Mouse (Mus musculus): ENCODE results near the gene Nedd4. TPM values are rescaled to one million over a fixed set of nuclear protein-coding genes. Genes with fewer than 3 reads are reported as not detected.

Gene Nedd4
- polyA plus RNA-seq (2015; fragmentation: Nextera tagmentation; extraction: Ambion mirVana) = 433 and 447 TPM in 2 replicates

DNA sequence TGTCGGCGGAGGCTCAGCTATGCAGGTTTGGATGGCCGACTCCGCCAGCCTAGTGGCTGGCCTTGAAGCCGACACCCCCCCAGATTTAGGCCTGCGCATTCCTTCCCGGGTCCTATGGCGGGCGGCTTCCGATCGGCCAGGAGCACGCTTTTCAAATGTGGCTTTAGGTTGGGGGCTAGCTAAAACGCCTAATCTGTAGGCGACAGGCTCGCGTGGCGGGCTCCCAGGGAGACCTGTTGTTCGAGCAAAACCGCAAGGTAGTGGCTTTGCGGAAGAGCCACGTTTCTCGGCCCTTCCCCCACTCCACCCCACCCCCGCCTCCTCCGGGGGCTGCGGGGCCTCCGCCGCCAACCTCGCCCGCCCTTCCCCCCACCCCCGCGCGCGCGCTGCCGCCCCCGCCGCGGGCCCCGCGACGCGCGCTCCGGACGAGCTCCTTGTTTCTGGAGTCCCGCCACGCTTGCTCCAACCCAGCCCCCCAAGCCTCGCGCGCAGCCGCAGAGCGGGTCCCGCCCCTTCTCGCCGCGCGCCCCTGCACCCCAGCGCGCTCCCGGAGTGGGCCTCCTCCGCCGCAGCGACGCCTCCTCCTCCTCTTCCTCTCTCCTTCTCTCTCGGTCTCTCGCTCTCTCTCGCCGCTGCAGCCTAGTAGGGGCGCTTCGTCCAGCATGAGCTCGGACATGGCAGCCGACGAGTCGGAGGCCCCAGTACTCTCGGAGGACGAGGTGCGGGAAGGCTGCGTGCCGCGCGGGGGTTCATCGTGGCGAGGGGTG lies at the start of gene Nedd4:
Gene Nedd4 (plus strand): TSS at position 452 of the 767 bp plus-strand sequence.
- H3K27ac ChIP-seq (replicated peaks) = peak within 1 kb of the TSS; percentile 99
- H3K27me3 ChIP-seq = no peaks in the 10 kb centered on the region
- peak within 1 kb of the TSS; percentile 66 for H3K4me2 ChIP-seq (replicated peaks)
- H3K36me3 ChIP-seq = peaks cover 13% of the 10 kb centered on the region; the same call in 1 of the 2 replicates
- peak; percentile 86 for ATAC-seq (replicated peaks)
- WGBS = under 1% methylated on average over 83 of the region's 83 CpGs
- H3K9me3 ChIP-seq = no peaks in the 10 kb centered on the region
- H3K4me3 ChIP-seq = peak within 1 kb of the TSS; percentile 99
- H3K9ac ChIP-seq (replicated peaks) = peak within 1 kb of the TSS; percentile 100
- H3K4me1 ChIP-seq = peaks cover 40% of the 10 kb centered on the region

DNA sequence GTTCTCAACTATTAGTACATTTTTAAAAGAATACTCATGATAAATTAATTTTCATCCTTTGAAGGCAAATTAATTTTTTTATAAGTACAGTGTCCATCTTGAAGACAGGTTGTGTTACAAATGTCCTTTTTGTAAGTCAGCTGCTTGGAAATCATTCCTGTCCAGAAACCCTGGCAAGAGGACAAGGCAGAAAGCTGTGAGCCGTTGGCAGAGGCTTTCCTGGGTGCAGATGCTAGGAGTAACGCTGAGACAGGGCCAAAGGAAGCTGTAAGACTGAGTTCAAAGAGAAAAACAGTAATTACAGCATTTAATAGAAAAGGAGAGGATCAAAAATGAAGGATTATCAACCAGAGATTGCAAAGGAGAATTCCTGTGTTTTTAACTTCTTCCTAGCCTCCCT lies 48.3 kb upstream of the Nedd4 start:
- no peak overlapping the region for H3K4me2 ChIP-seq (replicated peaks)
- H3K4me3 ChIP-seq = no peak overlapping the region
- no peaks in the 10 kb centered on the region for H3K9me3 ChIP-seq
- H3K4me1 ChIP-seq = peaks cover 5% of the 10 kb centered on the region
- WGBS = 20% methylated on average over 2 of the region's 2 CpGs
- ATAC-seq (replicated peaks) = no peak
- H3K27me3 ChIP-seq = no peaks in the 10 kb centered on the region
- peaks cover 33% of the 10 kb centered on the region for H3K36me3 ChIP-seq
- H3K9ac ChIP-seq (replicated peaks) = no peak overlapping the region
- H3K27ac ChIP-seq (replicated peaks) = no peak overlapping the region

DNA sequence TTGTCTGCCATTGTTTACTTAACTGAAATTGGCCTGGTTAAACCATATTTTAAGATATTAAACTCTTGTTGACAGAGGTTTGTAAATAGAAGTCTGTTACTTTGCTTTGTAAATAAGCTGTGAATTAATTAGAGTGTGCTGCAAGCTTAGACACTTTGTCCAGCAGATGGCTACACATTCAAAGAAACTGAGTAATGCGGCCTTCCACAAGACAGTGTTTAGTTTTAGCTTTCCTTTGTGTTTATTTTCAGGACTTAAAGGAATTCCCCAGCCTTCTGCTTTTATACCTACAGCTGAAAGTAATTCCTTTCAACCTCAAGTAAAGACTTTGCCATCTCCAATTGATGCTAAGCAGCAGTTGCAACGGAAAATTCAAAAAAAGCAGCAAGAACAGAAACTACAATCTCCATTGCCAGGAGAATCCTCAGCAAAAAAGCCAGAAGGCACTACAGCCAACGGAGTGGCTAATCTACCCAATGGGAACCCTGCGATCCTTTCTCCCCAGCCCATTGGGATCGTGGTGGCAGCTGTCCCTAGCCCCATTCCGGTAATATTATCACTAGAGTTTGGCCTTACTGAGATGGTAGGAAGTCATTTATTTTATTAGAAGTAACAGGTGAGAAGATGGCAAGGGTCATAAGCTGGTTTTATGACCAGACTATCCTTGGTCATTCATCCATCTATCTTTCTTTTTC lies 47.2 kb upstream of the Nedd4 start:
- no peaks in the 10 kb centered on the region for H3K9me3 ChIP-seq
- peak overlapping the region; percentile 49 for H3K27ac ChIP-seq (replicated peaks)
- 54% methylated on average over 6 of the region's 6 CpGs for WGBS
- no peak overlapping the region for H3K4me3 ChIP-seq
- no peak overlapping the region for H3K9ac ChIP-seq (replicated peaks)
- H3K36me3 ChIP-seq = peaks cover 43% of the 10 kb centered on the region
- ATAC-seq (replicated peaks) = no peak
- H3K4me2 ChIP-seq (replicated peaks) = no peak overlapping the region
- H3K27me3 ChIP-seq = no peaks in the 10 kb centered on the region
- H3K4me1 ChIP-seq = peaks cover 5% of the 10 kb centered on the region

- no peaks in the 10 kb centered on the region for H3K27me3 ChIP-seq
- WGBS = 86% methylated on average over 3 of the region's 3 CpGs
- no peak overlapping the region for H3K9ac ChIP-seq (replicated peaks)
- H3K4me3 ChIP-seq = no peak overlapping the region
- H3K4me1 ChIP-seq = peaks cover 5% of the 10 kb centered on the region
- H3K9me3 ChIP-seq = no peaks in the 10 kb centered on the region
- H3K36me3 ChIP-seq = peaks cover 35% of the 10 kb centered on the region
- no peak for ATAC-seq (replicated peaks)
- H3K4me2 ChIP-seq (replicated peaks) = no peak overlapping the region
- no peak overlapping the region for H3K27ac ChIP-seq (replicated peaks)
Measured at GRCm38 (mm10) chr9:72618037-72618436, 44.1 kb upstream of the Nedd4 start.

DNA sequence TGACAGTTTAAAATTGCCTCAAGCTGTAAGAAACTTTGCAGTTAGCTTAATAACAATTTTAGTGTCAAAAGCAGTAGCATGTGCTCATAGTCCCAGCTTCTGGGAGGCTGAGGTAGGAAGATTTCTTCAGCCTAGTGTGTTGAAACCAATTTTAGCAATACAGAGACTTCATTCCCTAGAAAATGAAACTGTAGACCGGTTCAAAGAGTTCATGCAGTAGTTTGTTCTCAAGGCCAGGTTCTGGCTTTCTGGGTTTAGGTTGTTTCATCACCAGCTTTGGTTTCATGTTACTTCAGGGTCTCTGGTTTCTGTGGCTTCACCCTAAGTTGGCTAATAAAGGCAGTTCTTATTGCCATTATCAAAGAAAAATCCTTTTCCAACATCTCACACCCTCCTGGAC lies 38.5 kb upstream of the Nedd4 start:
- no peak overlapping the region for H3K4me3 ChIP-seq
- ATAC-seq (replicated peaks) = no peak
- no peaks in the 10 kb centered on the region for H3K27me3 ChIP-seq
- H3K27ac ChIP-seq (replicated peaks) = no peak overlapping the region
- 94% methylated on average over 1 of the region's 1 CpGs for WGBS
- H3K9me3 ChIP-seq = no peaks in the 10 kb centered on the region
- peaks cover 11% of the 10 kb centered on the region for H3K4me1 ChIP-seq
- H3K4me2 ChIP-seq (replicated peaks) = no peak overlapping the region
- H3K36me3 ChIP-seq = peaks cover 13% of the 10 kb centered on the region
- no peak overlapping the region for H3K9ac ChIP-seq (replicated peaks)

DNA sequence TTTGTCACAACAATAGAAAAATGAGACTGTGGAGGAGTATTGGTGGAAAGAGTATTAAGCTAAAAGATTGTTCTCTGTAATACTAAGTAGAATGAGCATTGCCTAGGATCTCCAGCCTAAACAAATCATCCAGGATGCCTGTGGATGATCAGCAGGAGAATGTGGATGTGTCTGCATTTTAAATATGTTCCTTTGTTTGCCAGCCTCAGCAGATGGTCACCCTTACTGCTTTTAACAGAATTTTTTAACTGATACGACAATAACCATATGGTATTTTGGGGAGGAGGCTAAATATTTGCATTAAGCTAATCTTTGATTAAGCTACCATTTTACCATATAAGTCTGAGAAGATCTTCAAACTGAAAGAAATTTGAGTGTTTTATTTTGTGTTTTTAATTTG lies 34.5 kb upstream of the Nedd4 start:
- Histone ChIP-seq H3K4me1 (peaks cover 14% of the 10 kb centered on the region), H3K9me3 (no peaks in the 10 kb centered on the region), H3K27me3 (no peaks in the 10 kb centered on the region), H3K36me3 (no peaks in the 10 kb centered on the region), H3K4me3 (no peak overlapping the region), H3K27ac (replicated peaks) (no peak overlapping the region), H3K4me2 (replicated peaks) (no peak overlapping the region), H3K9ac (replicated peaks) (no peak overlapping the region)
- WGBS = 35% methylated on average over 1 of the region's 1 CpGs
- ATAC-seq (replicated peaks) = peak; percentile 38; the same call in 1 of the 2 replicates

DNA sequence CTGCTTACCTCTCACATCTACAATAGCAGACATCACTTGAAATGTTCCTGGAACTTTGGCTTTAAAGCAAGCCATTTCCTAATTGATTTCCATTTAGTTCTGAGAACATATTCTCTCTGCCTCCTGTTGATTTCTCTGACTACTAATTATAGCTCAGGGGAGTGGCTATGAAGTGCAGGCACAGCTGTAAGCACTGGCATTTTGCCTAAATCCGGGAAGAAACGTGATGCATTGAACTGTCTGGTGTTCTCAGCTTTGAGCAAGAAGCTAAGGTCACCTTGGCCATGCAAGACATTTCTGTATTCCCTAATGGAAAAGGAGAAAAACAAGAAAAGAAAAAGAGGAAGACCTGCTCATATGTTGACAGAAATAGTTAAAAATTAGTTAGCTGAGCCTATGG lies 33.6 kb upstream of the Nedd4 start:
- Histone ChIP-seq H3K27me3 (no peaks in the 10 kb centered on the region), H3K36me3 (no peaks in the 10 kb centered on the region), H3K4me2 (replicated peaks) (no peak overlapping the region), H3K27ac (replicated peaks) (peak overlapping the region; percentile 43; the same call in 1 of the 2 replicates), H3K4me1 (peaks cover 14% of the 10 kb centered on the region), H3K4me3 (no peak overlapping the region), H3K9me3 (no peaks in the 10 kb centered on the region), H3K9ac (replicated peaks) (no peak overlapping the region)
- no peak; the same call in 1 of the 2 replicates for ATAC-seq (replicated peaks)
- 5% methylated on average over 2 of the region's 2 CpGs for WGBS

GRCm38 (mm10) chr9:72632198-72632597 lies 29.9 kb upstream of the Nedd4 start:
- WGBS = 91% methylated on average over 1 of the region's 1 CpGs
- H3K27ac ChIP-seq (replicated peaks) = no peak overlapping the region
- H3K9ac ChIP-seq (replicated peaks) = no peak overlapping the region
- H3K9me3 ChIP-seq = no peaks in the 10 kb centered on the region
- H3K4me3 ChIP-seq = no peak overlapping the region
- no peak overlapping the region for H3K4me2 ChIP-seq (replicated peaks)
- no peak for ATAC-seq (replicated peaks)
- H3K36me3 ChIP-seq = no peaks in the 10 kb centered on the region
- no peaks in the 10 kb centered on the region for H3K27me3 ChIP-seq
- peaks cover 14% of the 10 kb centered on the region for H3K4me1 ChIP-seq

- peaks cover 13% of the 10 kb centered on the region for H3K4me1 ChIP-seq
- no peaks in the 10 kb centered on the region for H3K27me3 ChIP-seq
- no peak overlapping the region for H3K27ac ChIP-seq (replicated peaks)
- no peak overlapping the region for H3K4me3 ChIP-seq
- no peaks in the 10 kb centered on the region for H3K36me3 ChIP-seq
- H3K4me2 ChIP-seq (replicated peaks) = no peak overlapping the region
- no peak overlapping the region for H3K9ac ChIP-seq (replicated peaks)
- ATAC-seq (replicated peaks) = no peak
- no peaks in the 10 kb centered on the region for H3K9me3 ChIP-seq
Measured at GRCm38 (mm10) chr9:72635134-72635533, 27.0 kb upstream of the Nedd4 start.

DNA sequence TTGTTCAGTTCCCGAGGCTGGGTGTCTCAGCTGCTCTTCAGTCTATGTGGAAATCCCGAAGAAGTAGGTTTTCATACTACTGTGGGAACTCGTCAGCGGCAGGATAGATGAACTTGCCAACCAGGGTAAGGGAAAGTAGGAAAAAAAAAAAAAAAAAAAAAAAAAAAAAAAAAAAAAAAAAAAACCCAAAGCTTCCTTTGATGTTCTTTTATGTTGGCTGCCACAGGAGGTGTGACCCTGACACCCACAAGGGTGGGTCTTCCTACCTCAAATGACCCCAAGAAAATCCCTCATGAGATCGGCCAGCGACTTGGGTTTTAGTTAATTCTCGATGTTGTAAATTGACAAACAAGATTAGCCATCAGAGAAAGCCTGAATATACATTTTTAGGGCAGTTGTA lies 25.6 kb upstream of the Nedd4 start:
- Histone ChIP-seq H3K9me3 (no peaks in the 10 kb centered on the region), H3K4me2 (replicated peaks) (no peak overlapping the region), H3K27ac (replicated peaks) (no peak overlapping the region), H3K27me3 (no peaks in the 10 kb centered on the region), H3K4me1 (peaks cover 26% of the 10 kb centered on the region), H3K4me3 (no peak overlapping the region), H3K9ac (replicated peaks) (no peak overlapping the region), H3K36me3 (no peaks in the 10 kb centered on the region)
- 89% methylated on average over 7 of the region's 7 CpGs for WGBS
- no peak for ATAC-seq (replicated peaks)

- Histone ChIP-seq H3K9me3 (no peaks in the 10 kb centered on the region), H3K36me3 (no peaks in the 10 kb centered on the region), H3K4me2 (replicated peaks) (no peak overlapping the region), H3K27me3 (no peaks in the 10 kb centered on the region), H3K4me1 (peaks cover 26% of the 10 kb centered on the region), H3K4me3 (no peak overlapping the region), H3K9ac (replicated peaks) (no peak overlapping the region), H3K27ac (replicated peaks) (no peak overlapping the region)
- WGBS = 76% methylated on average over 8 of the region's 8 CpGs
- ATAC-seq (replicated peaks) = no peak
Measured at GRCm38 (mm10) chr9:72637243-72637642, 24.9 kb upstream of the Nedd4 start.

GRCm38 (mm10) chr9:72638951-72639842 lies 22.9 kb upstream of the Nedd4 start:
- peak; percentile 86 for ATAC-seq (replicated peaks)
- WGBS = 32% methylated on average over 9 of the region's 9 CpGs
- H3K4me2 ChIP-seq (replicated peaks) = peak overlapping the region; percentile 47
- no peaks in the 10 kb centered on the region for H3K9me3 ChIP-seq
- H3K4me1 ChIP-seq = peaks cover 29% of the 10 kb centered on the region
- no peaks in the 10 kb centered on the region for H3K27me3 ChIP-seq
- H3K36me3 ChIP-seq = no peaks in the 10 kb centered on the region
- peak overlapping the region; percentile 93 for H3K27ac ChIP-seq (replicated peaks)
- peak overlapping the region; percentile 44 for H3K9ac ChIP-seq (replicated peaks)
- peak overlapping the region; percentile 29 for H3K4me3 ChIP-seq

Measured in forebrain, embryonic 15.5 days (tissue).